Mouse (Mus musculus): ENCODE results near the gene Atg4d. TPM values are rescaled to one million over a fixed set of nuclear protein-coding genes. Genes with fewer than 3 reads are reported as not detected.
"Not testable (repeated sequence)": the region's sequence is repeated elsewhere in the genome, so short reads cannot be mapped to it uniquely, and the experiment has no call there.

Atg4d gene
- polyA plus RNA-seq, 1 experiment from 2014 or later: 62.3 TPM

GRCm38 (mm10) chr9:21248326-21248725, 16.8 kb upstream of the Atg4d start, which contains the start of gene S1pr5:
Gene S1pr5 (minus strand): TSS chr9:21248443.
- peak within 1 kb of the TSS; percentile 37 for H3K4me3 ChIP-seq (ENCODE audit: low read length)
- H3K4me2 ChIP-seq (ENCODE audit: low read depth, low read length): peak within 1 kb of the TSS; percentile 53
- no peaks in the 10 kb centered on the region for H3K9me3 ChIP-seq (ENCODE audit: control insufficient read depth, low read length)
- ATAC-seq: 0 out of 2 replicates have a peak, but pooled peaks have one; percentile 9
- H3K4me1 ChIP-seq (ENCODE audit: control insufficient read depth, insufficient read depth, low read length): peaks cover 26% of the 10 kb centered on the region
- H3K27ac ChIP-seq (ENCODE audit: low read length): no peak within 1 kb of the TSS
- H3K36me3 ChIP-seq (ENCODE audit: control insufficient read depth, insufficient read depth, low read length): no peaks in the 10 kb centered on the region
- peaks cover 67% of the 10 kb centered on the region for H3K27me3 ChIP-seq (replicated peaks; ENCODE audit: control insufficient read depth, insufficient read depth, low read length)
- H3K9ac ChIP-seq (ENCODE audit: low read depth, low read length): peak within 1 kb of the TSS; percentile 18; the same call in 1 of the 2 replicates
- WGBS: 1% methylated on average over 30 of the region's 30 CpGs

- WGBS: 19% methylated on average over 17 of the region's 17 CpGs
- Histone ChIP-seq H3K9me3 (ENCODE audit: control insufficient read depth, low read length) (no peaks in the 10 kb centered on the region), H3K4me3 (ENCODE audit: low read length) (no peak overlapping the region), H3K27me3 (replicated peaks; ENCODE audit: control insufficient read depth, insufficient read depth, low read length) (peaks cover 53% of the 10 kb centered on the region), H3K4me1 (ENCODE audit: control insufficient read depth, insufficient read depth, low read length) (peaks cover 15% of the 10 kb centered on the region), H3K4me2 (ENCODE audit: low read depth, low read length) (no peak overlapping the region), H3K27ac (ENCODE audit: low read length) (no peak overlapping the region), H3K36me3 (ENCODE audit: control insufficient read depth, insufficient read depth, low read length) (no peaks in the 10 kb centered on the region), H3K9ac (ENCODE audit: low read depth, low read length) (no peak overlapping the region)
- ATAC-seq: peak; percentile 35; the same call in 1 of the 2 replicates
Measured at GRCm38 (mm10) chr9:21249629-21250508, 15.2 kb upstream of the Atg4d start.

- H3K4me1 ChIP-seq (ENCODE audit: control insufficient read depth, insufficient read depth, low read length): peaks cover 10% of the 10 kb centered on the region
- no peak overlapping the region for H3K4me2 ChIP-seq (ENCODE audit: low read depth, low read length)
- no peak for ATAC-seq
- WGBS: 45% methylated on average over 2 of the region's 2 CpGs
- peaks cover 47% of the 10 kb centered on the region for H3K27me3 ChIP-seq (replicated peaks; ENCODE audit: control insufficient read depth, insufficient read depth, low read length)
- H3K4me3 ChIP-seq (ENCODE audit: low read length): no peak overlapping the region
- no peak overlapping the region for H3K27ac ChIP-seq (ENCODE audit: low read length)
- no peak overlapping the region for H3K9ac ChIP-seq (ENCODE audit: low read depth, low read length)
- no peaks in the 10 kb centered on the region for H3K36me3 ChIP-seq (ENCODE audit: control insufficient read depth, insufficient read depth, low read length)
- no peaks in the 10 kb centered on the region for H3K9me3 ChIP-seq (ENCODE audit: control insufficient read depth, low read length)
Measured at GRCm38 (mm10) chr9:21250509-21250908, 14.6 kb upstream of the Atg4d start.

GRCm38 (mm10) chr9:21251116-21251735, 13.9 kb upstream of the Atg4d start:
- H3K36me3 ChIP-seq (ENCODE audit: control insufficient read depth, insufficient read depth, low read length): no peaks in the 10 kb centered on the region
- H3K4me2 ChIP-seq (ENCODE audit: low read depth, low read length): no peak overlapping the region
- H3K9me3 ChIP-seq (ENCODE audit: control insufficient read depth, low read length): no peaks in the 10 kb centered on the region
- WGBS: 59% methylated on average over 13 of the region's 13 CpGs
- ATAC-seq: no peak
- H3K4me3 ChIP-seq (ENCODE audit: low read length): no peak overlapping the region
- H3K27me3 ChIP-seq (replicated peaks; ENCODE audit: control insufficient read depth, insufficient read depth, low read length): peaks cover 43% of the 10 kb centered on the region
- no peak overlapping the region for H3K27ac ChIP-seq (ENCODE audit: low read length)
- H3K9ac ChIP-seq (ENCODE audit: low read depth, low read length): no peak overlapping the region
- H3K4me1 ChIP-seq (ENCODE audit: control insufficient read depth, insufficient read depth, low read length): peaks cover 10% of the 10 kb centered on the region

GRCm38 (mm10) chr9:21254690-21255089, 10.4 kb upstream of the Atg4d start:
- Histone ChIP-seq H3K4me3 (ENCODE audit: low read length) (no peak overlapping the region), H3K27me3 (replicated peaks; ENCODE audit: control insufficient read depth, insufficient read depth, low read length) (peaks cover 15% of the 10 kb centered on the region), H3K4me2 (ENCODE audit: low read depth, low read length) (no peak overlapping the region), H3K27ac (ENCODE audit: low read length) (no peak overlapping the region), H3K9ac (ENCODE audit: low read depth, low read length) (no peak overlapping the region), H3K9me3 (ENCODE audit: control insufficient read depth, low read length) (no peaks in the 10 kb centered on the region), H3K4me1 (ENCODE audit: control insufficient read depth, insufficient read depth, low read length) (peaks cover 4% of the 10 kb centered on the region; the same call in 1 of the 2 replicates), H3K36me3 (ENCODE audit: control insufficient read depth, insufficient read depth, low read length) (no peaks in the 10 kb centered on the region)
- ATAC-seq: no peak

GRCm38 (mm10) chr9:21256349-21256748, 8.7 kb upstream of the Atg4d start:
- 78% methylated on average over 4 of the region's 4 CpGs for WGBS
- ATAC-seq: not testable (repeated sequence)

GRCm38 (mm10) chr9:21260491-21261040, 4.5 kb upstream of the Atg4d start:
- Histone ChIP-seq H3K9ac (ENCODE audit: low read depth, low read length) (no peak overlapping the region), H3K27ac (ENCODE audit: low read length) (no peak overlapping the region), H3K36me3 (ENCODE audit: control insufficient read depth, insufficient read depth, low read length) (no peaks in the 10 kb centered on the region), H3K9me3 (ENCODE audit: control insufficient read depth, low read length) (no peaks in the 10 kb centered on the region), H3K4me1 (ENCODE audit: control insufficient read depth, insufficient read depth, low read length) (peaks cover 16% of the 10 kb centered on the region), H3K4me3 (ENCODE audit: low read length) (no peak overlapping the region), H3K27me3 (replicated peaks; ENCODE audit: control insufficient read depth, insufficient read depth, low read length) (no peaks in the 10 kb centered on the region; the same call in 1 of the 2 replicates), H3K4me2 (ENCODE audit: low read depth, low read length) (no peak overlapping the region)
- no peak for ATAC-seq
- 79% methylated on average over 6 of the region's 6 CpGs for WGBS

More at GRCm38 (mm10) chr9:21256349-21256748, 8.7 kb upstream of the Atg4d start:
- H3K4me1 ChIP-seq (ENCODE audit: control insufficient read depth, insufficient read depth, low read length); H3K36me3 ChIP-seq (ENCODE audit: control insufficient read depth, insufficient read depth, low read length); H3K4me2 ChIP-seq (ENCODE audit: low read depth, low read length); H3K9me3 ChIP-seq (ENCODE audit: control insufficient read depth, low read length); H3K9ac ChIP-seq (ENCODE audit: low read depth, low read length); H3K27me3 ChIP-seq (replicated peaks; ENCODE audit: control insufficient read depth, insufficient read depth, low read length); H3K27ac ChIP-seq (ENCODE audit: low read length); H3K4me3 ChIP-seq (ENCODE audit: low read length): not testable (repeated sequence)

- Histone ChIP-seq H3K27me3 (replicated peaks; ENCODE audit: control insufficient read depth, insufficient read depth, low read length) (no peaks in the 10 kb centered on the region; the same call in 1 of the 2 replicates), H3K27ac (ENCODE audit: low read length) (peak overlapping the region; percentile 18; the same call in 1 of the 2 replicates), H3K4me2 (ENCODE audit: low read depth, low read length) (no peak overlapping the region), H3K36me3 (ENCODE audit: control insufficient read depth, insufficient read depth, low read length) (no peaks in the 10 kb centered on the region), H3K4me1 (ENCODE audit: control insufficient read depth, insufficient read depth, low read length) (peaks cover 26% of the 10 kb centered on the region), H3K9ac (ENCODE audit: low read depth, low read length) (no peak overlapping the region), H3K4me3 (ENCODE audit: low read length) (no peak overlapping the region), H3K9me3 (ENCODE audit: control insufficient read depth, low read length) (no peaks in the 10 kb centered on the region)
- ATAC-seq: no peak
- WGBS: 43% methylated on average over 2 of the region's 2 CpGs
Measured at GRCm38 (mm10) chr9:21261831-21262230, 3.3 kb upstream of the Atg4d start.

GRCm38 (mm10) chr9:21264272-21264999, 657 bp upstream of the Atg4d start:
- ATAC-seq: peak; percentile 3
- H3K9ac ChIP-seq (ENCODE audit: low read depth, low read length): peak overlapping the region; percentile 81
- no peaks in the 10 kb centered on the region for H3K9me3 ChIP-seq (ENCODE audit: control insufficient read depth, low read length)
- peak overlapping the region; percentile 88 for H3K27ac ChIP-seq (ENCODE audit: low read length)
- H3K36me3 ChIP-seq (ENCODE audit: control insufficient read depth, insufficient read depth, low read length): peaks cover 11% of the 10 kb centered on the region
- peak overlapping the region; percentile 73 for H3K4me2 ChIP-seq (ENCODE audit: low read depth, low read length)
- peak overlapping the region; percentile 68 for H3K4me3 ChIP-seq (ENCODE audit: low read length)
- WGBS: 19% methylated on average over 17 of the region's 17 CpGs
- H3K4me1 ChIP-seq (ENCODE audit: control insufficient read depth, insufficient read depth, low read length): peaks cover 31% of the 10 kb centered on the region
- H3K27me3 ChIP-seq (replicated peaks; ENCODE audit: control insufficient read depth, insufficient read depth, low read length): no peaks in the 10 kb centered on the region
